Mouse (Mus musculus) ovary, postnatal 36 days (tissue): Measurements from ENCODE around the gene Rtl6.

Experiments used
- DNase-seq: peaks from one replicate; pipeline ENCODE4 v3.0.0; 2022; ENCODE audit warnings: low spot score, mixed read lengths

Rtl6 gene

DNA sequence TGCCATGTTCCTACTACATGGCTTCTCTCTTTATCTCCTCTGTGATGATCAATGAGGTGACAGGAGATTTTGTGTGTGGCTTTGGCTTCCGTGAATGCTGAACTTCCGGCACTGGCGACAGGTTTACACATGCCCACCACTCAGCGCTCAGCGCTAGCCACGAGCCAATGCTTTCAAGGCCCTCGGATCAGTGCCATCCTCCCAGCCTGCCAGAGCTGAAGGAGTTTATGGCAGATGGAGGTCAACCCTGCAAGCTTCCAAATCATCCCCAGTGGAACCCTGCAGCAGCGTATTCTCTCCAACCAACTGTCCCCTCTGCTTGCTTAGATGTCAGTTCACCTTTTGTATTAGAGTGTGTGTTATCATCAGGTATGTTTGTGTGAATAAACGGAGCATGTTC lies 21.0 kb downstream of the Rtl6 start:
- DNase-seq: no peak

DNA sequence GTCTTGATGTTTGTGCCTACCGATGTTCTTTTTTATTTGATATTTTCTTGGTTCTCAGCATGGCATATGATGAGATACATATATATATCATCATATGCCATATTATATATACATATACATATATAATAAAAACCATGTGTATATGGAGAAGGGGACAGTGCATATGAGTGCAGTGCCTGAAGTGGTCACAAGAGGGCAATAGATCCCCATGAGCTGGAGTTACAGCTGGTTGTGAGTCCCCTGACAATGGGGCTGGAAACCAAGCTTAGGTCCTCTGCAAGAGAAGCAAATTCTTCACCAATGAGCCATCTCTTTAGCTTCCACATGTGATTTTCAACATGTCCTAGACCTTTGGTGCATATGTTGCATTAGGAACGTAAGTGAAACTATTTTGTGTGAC lies 21.7 kb downstream of the Rtl6 start:
- no peak for DNase-seq

DNA sequence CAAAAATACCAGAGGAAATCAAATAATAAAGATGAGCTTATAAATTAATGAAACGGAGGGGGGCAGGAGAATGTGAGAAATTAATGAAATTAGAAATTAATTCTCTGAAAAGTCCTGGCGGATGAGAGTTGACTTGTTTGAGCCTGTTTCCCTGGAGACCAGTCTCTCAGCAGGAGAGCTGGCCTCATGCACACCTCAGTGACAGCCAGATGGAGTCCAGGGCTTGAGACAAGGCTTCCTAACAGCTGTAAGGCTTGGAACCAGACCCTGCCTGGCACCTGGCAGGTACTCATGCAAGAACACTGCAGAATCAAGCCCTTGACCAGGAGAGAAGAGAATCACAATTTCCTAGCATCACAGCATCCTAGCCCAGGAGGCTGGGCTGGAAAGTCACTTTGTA lies 25.4 kb downstream of the Rtl6 start:
- no peak for DNase-seq

DNA sequence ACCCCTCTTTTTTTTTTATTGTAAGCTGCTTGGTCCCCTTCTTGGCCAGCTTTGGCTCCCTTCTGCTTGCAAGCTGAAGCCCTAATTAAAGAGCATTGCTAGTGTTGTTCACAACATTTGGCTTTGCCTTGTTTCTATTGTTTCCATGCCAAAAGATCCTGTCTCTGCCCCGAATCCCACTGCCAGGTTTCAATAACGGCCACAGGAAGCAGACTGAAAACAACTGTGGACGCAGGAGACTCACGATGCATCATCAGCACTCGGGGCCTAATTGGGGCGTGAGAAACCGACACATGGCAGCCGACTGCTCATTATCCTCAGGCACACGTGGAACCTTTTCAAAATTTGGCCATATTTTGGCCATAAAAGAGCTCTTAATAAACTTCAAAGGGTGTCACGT lies 26.1 kb downstream of the Rtl6 start:
- DNase-seq: no peak

DNA sequence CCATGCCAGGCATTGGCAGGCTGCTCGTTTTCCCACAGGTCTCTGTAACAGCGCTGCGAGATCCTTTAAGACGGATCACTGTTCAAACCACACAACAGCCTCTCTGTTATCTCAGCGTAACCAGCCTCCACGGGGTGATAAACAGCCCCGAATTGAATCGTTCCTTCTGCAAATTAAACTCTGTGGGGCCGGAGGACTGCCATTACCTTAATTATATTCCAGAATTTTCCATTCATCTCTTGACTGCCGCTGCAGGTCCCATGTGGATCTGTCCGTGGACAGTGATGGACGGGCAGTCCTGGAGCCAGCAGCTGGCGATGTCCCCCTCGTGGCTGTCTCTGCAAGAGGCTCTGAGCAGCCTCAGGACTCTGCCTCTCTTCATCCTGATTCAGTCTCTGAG lies 30.7 kb downstream of the Rtl6 start:
- DNase-seq: no peak

DNA sequence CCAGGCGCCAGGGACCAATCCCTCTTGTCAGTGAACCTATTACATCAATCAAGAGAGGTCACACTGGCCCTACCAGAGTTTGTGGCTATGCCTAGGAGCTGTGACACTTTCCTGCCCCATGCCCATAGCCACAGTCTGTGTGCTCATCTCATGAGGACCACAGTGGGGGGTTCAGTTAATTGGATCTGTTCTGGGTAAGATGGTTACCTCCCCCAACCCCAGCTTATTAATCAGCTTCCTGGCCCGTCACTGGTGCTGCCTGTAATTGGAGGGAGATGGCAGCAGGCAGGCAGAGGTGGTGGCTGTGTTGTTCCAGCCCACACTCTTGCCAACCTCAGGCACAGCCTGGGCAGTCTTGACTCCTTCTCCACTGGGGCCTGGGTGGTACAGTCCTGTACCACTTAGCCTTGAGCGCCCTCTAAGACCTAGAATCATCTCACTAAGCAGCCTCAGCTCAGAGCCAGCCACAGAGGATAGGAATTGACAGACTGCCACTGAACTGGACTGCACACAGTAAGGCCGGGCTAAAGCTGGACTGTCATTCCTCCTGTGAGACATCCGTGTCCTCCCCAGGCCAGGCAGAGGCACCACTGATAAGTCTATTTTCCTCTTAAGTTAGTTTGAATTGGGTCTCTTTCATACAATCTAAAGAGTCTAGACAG lies 32.3 kb downstream of the Rtl6 start:
- no peak for DNase-seq

DNA sequence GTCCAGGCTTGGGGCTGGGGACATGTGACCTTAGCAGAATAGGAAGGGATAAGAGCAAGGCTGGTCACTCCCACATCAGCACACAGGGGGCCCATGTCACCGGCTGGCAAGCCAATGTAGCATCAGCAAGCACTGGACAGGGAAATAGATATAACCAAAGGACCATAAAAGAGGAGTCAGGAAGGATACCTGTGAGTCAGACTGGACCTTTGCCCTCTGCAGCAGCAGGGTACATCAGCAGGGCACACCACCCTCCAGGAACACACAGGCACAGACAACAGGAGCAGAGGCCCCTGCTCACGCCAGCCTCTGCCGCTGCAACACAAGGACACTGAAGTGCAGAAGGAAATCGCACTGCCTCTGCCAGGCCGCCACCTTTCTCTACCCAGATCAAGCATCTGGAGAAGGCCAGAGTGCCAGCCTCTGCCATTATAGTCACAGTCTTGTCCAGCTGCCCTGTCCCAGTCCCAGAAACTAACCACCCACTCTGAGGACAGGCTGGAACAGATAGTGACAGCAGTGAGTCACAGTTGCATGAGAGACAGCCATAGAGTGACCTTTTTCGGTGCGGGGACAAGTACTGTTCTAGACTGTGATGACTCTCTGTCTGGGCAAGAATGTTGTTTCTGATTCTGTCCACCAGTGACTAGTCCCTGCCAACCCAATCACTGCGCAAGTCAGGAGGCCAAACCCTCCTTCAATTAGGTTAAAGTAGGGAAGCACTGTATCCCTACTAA lies 34.5 kb downstream of the Rtl6 start:
- DNase-seq: no peak

DNA sequence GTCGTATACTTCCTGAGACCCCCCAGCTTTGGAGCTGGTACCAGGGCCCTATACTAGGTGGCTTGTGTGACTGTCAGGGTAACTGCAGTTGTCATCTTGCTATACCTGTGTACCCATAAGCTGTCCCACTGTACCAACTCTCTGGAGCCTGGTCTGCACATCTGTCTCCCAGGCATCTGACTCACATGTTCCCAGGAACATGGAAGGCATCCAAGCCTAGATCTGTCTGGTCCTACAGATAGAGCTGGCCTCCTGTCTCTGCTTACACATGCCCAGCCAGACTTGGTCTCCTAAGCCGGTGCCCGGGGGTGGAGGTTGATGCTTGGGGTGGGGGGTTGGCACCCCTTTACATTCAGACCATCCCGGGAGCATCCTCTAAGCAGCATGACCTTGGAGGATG lies 36.1 kb downstream of the Rtl6 start:
- no peak for DNase-seq

DNA sequence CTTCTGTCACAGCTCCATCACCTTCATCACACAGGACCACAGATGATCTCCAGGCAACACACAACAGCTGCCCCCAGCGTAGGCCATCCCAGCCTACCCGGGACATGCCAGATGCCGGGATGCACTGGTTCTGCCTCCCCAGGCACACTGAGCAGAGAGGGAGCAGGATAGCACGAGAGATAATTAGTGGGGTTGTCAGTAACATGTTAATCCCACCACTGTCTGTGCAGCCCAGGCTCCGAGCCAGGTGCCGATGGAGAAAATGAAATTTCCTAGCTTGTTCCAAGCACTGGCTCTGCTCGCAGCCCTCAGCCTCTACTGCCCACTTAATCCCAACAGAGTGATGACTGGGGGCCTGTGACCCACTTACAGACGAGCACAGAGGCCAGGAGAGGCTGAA lies 39.1 kb downstream of the Rtl6 start:
- DNase-seq: no peak

DNA sequence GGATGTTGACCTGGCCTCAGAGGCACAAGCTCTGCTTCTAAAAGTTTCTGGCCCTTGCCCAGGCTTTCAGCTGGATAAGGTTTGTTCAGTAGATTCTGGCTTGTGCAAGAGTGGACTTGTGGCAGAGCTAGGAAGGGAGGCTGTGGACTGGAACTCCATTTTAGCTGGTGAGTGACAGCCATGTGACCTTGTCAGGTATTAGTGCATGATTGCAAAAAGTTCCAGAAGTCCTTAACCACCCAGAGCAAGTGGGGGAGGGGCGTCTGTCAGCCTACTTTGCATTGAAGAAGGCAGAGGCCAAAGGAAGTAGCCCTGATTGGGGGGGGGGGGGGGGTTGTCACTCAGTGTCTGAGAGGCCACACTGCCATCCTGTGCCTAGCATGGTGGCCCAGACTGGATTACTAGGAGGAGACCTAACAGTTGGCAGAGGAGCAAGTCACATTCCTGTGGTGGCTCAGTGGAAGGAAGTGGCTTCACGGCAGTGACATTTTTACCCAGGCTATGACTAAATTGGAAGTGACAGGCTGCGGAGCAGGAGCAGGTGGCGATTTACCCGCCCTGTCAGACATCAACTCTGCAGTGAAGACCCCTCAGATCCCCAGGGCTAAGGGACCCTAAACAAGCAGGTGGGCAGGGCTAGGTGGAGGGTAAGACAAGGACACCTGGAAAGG lies 44.9 kb downstream of the Rtl6 start:
- no peak for DNase-seq

DNA sequence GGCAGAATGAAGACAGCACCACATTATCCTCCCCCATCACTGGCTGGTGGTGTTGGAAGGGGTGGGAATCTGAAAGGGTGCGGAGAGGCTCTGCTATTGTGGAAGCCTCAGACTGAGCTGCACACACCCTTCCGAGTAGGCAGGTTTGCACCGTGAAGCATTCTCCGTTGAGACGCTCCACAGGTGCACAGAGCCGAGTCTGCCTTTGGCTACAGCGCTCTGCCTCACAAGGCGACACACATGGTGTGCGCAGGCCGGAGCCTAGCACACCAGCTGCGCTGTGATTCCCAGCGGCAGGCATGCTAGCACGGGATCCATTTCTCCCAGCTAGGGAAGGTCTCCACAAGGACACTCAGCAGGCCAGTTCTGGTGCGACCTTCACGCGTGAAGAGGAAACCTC lies 47.6 kb downstream of the Rtl6 start:
- DNase-seq: peak; percentile 34

DNA sequence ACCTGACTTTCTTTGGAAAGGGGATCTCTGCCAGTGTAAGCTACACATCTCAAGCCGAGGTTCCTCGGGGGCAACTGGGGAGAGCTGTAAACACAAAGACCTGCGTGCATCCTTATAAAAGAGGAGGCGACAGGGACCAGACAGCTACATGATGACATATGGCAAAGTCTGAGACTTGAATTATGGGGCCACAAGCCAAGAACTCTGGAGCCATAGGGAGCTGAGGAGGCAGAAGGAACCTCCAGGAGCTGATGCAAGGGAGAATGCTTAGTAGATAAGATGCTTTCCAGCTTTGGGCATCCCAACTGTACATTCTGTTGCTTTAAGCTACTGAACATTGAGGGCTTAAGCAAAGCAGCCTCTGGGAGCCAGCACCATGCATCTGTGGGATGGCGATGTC lies 48.5 kb downstream of the Rtl6 start:
- no peak for DNase-seq

DNA sequence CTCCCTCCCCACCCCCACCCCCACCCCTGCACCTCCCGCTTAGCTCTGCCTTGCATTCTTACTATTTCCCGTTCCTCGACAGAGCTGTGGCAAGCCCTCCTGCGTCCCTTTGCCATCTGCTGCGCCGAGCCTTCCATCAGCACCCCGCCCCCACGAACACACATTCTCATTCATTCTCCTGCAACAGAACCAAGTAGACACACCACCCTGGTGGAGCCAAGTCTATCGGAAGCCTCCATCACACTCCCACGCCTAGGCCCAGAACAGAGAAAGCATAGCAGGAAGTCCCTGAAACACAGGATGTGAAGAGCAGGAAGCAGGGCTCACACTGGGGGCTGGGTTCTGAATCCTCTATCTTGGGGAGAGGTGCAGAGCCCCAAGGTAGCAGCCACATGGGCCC lies 51.6 kb downstream of the Rtl6 start:
- no peak for DNase-seq

DNA sequence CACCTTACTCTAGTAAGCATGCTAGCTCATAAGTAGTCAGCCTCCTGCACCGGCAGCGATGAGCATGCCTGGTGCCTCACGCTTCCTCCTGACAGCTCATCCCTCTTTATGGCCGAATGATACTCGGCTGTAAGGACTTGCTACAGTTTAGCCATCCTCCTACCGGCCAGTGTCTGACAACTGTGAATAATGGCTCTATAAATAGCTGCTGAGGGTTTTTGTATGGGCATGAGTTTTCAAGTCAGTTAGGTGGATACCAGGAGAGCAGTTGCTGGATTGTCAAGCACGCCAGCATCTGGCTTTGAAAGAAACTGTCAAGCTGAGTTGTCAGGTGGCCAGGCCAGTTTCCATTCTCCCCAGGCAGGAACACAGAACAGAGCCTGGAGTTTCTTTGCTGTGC lies 52.7 kb downstream of the Rtl6 start:
- DNase-seq: no peak
